Mouse (Mus musculus): ENCODE measurements at regions not wholly inside any gene's neighbourhood (a gene's known extent, or its start where the extent isn't known, plus 50 kb on each side); places are given as distances from the start of the nearest gene placed in this dataset.

- no peak for DNase-seq
Measured at GRCm38 (mm10) chr1:35331602-35332339, 482.0 kb downstream of the Plekhb2 start.

GRCm38 (mm10) chr1:35332340-35332684, 482.5 kb downstream of the Plekhb2 start:
- DNase-seq, result no peak

GRCm38 (mm10) chr1:35337647-35338046, 487.9 kb downstream of the Plekhb2 start:
- DNase-seq, result no peak

GRCm38 (mm10) chr1:35338184-35338583, 488.4 kb downstream of the Plekhb2 start:
- no peak for DNase-seq

- no peak for DNase-seq
Measured at GRCm38 (mm10) chr1:35344539-35344938, 494.8 kb downstream of the Plekhb2 start.

GRCm38 (mm10) chr1:35348294-35348693, 498.5 kb downstream of the Plekhb2 start:
- peak; percentile 37 for DNase-seq

- no peak for DNase-seq
Measured at GRCm38 (mm10) chr1:35358981-35359380, 509.2 kb downstream of the Plekhb2 start.

GRCm38 (mm10) chr1:35361465-35361864, 511.7 kb downstream of the Plekhb2 start:
- DNase-seq, result no peak

GRCm38 (mm10) chr1:35362836-35363235, 513.1 kb downstream of the Plekhb2 start:
- no peak for DNase-seq

- DNase-seq, result no peak
Measured at GRCm38 (mm10) chr1:35366559-35366958, 516.8 kb downstream of the Plekhb2 start.

- no peak for DNase-seq
Measured at GRCm38 (mm10) chr1:35372751-35373150, 523.0 kb downstream of the Plekhb2 start.

- DNase-seq, result peak; percentile 4
Measured at GRCm38 (mm10) chr1:35380633-35381385, 531.0 kb downstream of the Plekhb2 start.

GRCm38 (mm10) chr1:35385430-35385829, 535.7 kb downstream of the Plekhb2 start:
- DNase-seq, result peak; percentile 48

- DNase-seq, result peak; percentile 27
Measured at GRCm38 (mm10) chr1:35388181-35388580, 538.4 kb downstream of the Plekhb2 start.

- no peak for DNase-seq
Measured at GRCm38 (mm10) chr1:35390371-35390770, 540.6 kb downstream of the Plekhb2 start.

GRCm38 (mm10) chr1:35390858-35391586, 541.2 kb downstream of the Plekhb2 start:
- no peak for DNase-seq

GRCm38 (mm10) chr1:35393550-35394118, 543.9 kb downstream of the Plekhb2 start:
- no peak for DNase-seq

GRCm38 (mm10) chr1:35400674-35401359, 551.0 kb downstream of the Plekhb2 start:
- no peak for DNase-seq

- DNase-seq, result no peak
Measured at GRCm38 (mm10) chr1:35402995-35403394, 553.2 kb downstream of the Plekhb2 start.

GRCm38 (mm10) chr1:35405418-35405817, 555.6 kb downstream of the Plekhb2 start:
- no peak for DNase-seq

- DNase-seq, result no peak
Measured at GRCm38 (mm10) chr1:35415646-35416045, 565.9 kb downstream of the Plekhb2 start.

GRCm38 (mm10) chr1:35428126-35428840, 578.5 kb downstream of the Plekhb2 start:
- DNase-seq, result no peak
